Mouse (Mus musculus) thymus, postnatal 10 days (tissue): Measurements from ENCODE around the gene Nt5e.

Experiments used
- DNase-seq, 2 experiments: peaks; one replicate each; pipeline ENCODE4 v3.0.0; 2021; ENCODE audit warnings: low spot score in 2 of 2

Nt5e gene

GRCm38 (mm10) chr9:88388826-88389225 lies 61.8 kb downstream of the Nt5e start:
- DNase-seq: no peak

GRCm38 (mm10) chr9:88394852-88395251 lies 67.9 kb downstream of the Nt5e start:
- no peak for DNase-seq

- DNase-seq: no peak
Observed at GRCm38 (mm10) chr9:88398461-88398860, 71.5 kb downstream of the Nt5e start.

- DNase-seq: peak; percentile 7 to 13
Observed at GRCm38 (mm10) chr9:88404088-88404487, 77.1 kb downstream of the Nt5e start.

GRCm38 (mm10) chr9:88404515-88404914 lies 77.5 kb downstream of the Nt5e start:
- no peak for DNase-seq

GRCm38 (mm10) chr9:88409978-88410377 lies 83.0 kb downstream of the Nt5e start:
- DNase-seq: no peak

- DNase-seq: no peak
Observed at GRCm38 (mm10) chr9:88416752-88417151, 89.8 kb downstream of the Nt5e start.
